Mouse (Mus musculus) erythroblast, embryonic 14.5 days (primary cell): ENCODE measurements around the gene Rpl13.

Experiments used
- GATA1 ChIP-seq: IDR thresholded peaks from 2 replicates; pipeline ENCODE4 v1.6.1; 2012; ENCODE audit warnings: low read length, inconsistent platforms, mixed read lengths
- TAL1 ChIP-seq: IDR thresholded peaks from 3 replicates; pipeline ENCODE4 v1.6.1; 2012; ENCODE audit warnings: low read length, inconsistent platforms, mixed read lengths

GRCm38 (mm10) chr8:123108010-123108409 lies 5.9 kb downstream of the Rpl13 start:
- TF ChIP-seq GATA1 (no peak), TAL1 (no peak)
